Mouse (Mus musculus) heart, embryonic 16.5 days (tissue): ENCODE measurements around the gene Cdc20b. TPM values are rescaled to one million over a fixed set of nuclear protein-coding genes. Genes with fewer than 3 reads are reported as not detected.
A peak's percentile ranks its signal among the peaks of the same experiment; 100 is the strongest.

Experiments used
- microRNA counts: library from miRNA; unstranded; fragments of <30 nt; microRNA quantifications from one replicate; lab custom pipeline; 2016
- microRNA-seq: library from miRNA; unstranded; fragments of <30 nt; microRNA quantifications from one replicate; pipeline ENCODE4, GENCODE M21; 2017
- polyA plus RNA-seq: library from polyadenylated mRNA; unstranded; fragments of >200 nt; fragmentation: Nextera tagmentation; extraction: Ambion mirVana; gene quantifications from 2 replicates; pipeline ENCODE4 v1.2.1, GENCODE M21; 2015

Gene Cdc20b
- polyA plus RNA-seq, 1 experiment from 2014 or later = 0.38 TPM

MicroRNAs within 50 kb of the gene (microRNA counts, 519-probe panel; counts per million panel counts)
- microRNA mmu-miR-449a (lab: Ali Mortazavi, UCI) = 2,879 counts per million, percentile 74 among the panel's probes with 10 or more counts
- microRNA mmu-miR-449b (lab: Ali Mortazavi, UCI) = not detected
- microRNA mmu-miR-449c (lab: Ali Mortazavi, UCI) = not detected

Small RNAs within 50 kb of the gene (microRNA-seq; reads per million reads assigned to microRNA genes)
- gene Mir449a (2,431 reads per million, percentile 85 among the genes with 10 or more reads in this experiment), gene Mir449b (2.9 reads per million, percentile 10 among the genes with 10 or more reads in this experiment), gene Mir449c (3.3 reads per million, percentile 12 among the genes with 10 or more reads in this experiment)

Other genes with a start within 250 kb of the Cdc20b start
- gene Plpp1, start 234.3 kb upstream of the Cdc20b start, polyA plus RNA-seq = 59.3 and 63.2 TPM in 2 replicates
- 43.0 and 48.8 TPM in 2 replicates for gene Mtrex, start 107.7 kb upstream of the Cdc20b start, polyA plus RNA-seq
- 13.0 and 13.2 TPM in 2 replicates for gene Dhx29, start 107.7 kb upstream of the Cdc20b start, polyA plus RNA-seq
- 0.87 and 2.0 TPM in 2 replicates for gene Ccno, start 47.3 kb upstream of the Cdc20b start, polyA plus RNA-seq
- gene Mcidas, start 41.3 kb upstream of the Cdc20b start, polyA plus RNA-seq = 0.62 and 1.2 TPM in 2 replicates
- 98.0 and 103 TPM in 2 replicates for gene Gpx8, start 11.3 kb downstream of the Cdc20b start, polyA plus RNA-seq
- gene Gzma, start 65.9 kb downstream of the Cdc20b start, polyA plus RNA-seq = 25.7 and 73.8 TPM in 2 replicates
- gene Esm1, start 174.5 kb downstream of the Cdc20b start, polyA plus RNA-seq = 1.9 and 2.5 TPM in 2 replicates
- gene Gzmk, start 190.8 kb downstream of the Cdc20b start, polyA plus RNA-seq = not detected in 2 replicates